Mouse (Mus musculus) cerebellum, adult (tissue): ENCODE measurements around the gene Gm12117.

Experiments used
- ATAC-seq: cut with Nextera tagmentation; 2 replicates; pipeline ENCODE4 v1.9.2; 2017; ENCODE audit warnings: mild to moderate bottlenecking, moderate library complexity, mixed read lengths; ENCODE audit not compliant: insufficient number of reproducible peaks, low FRiP score, low TSS enrichment

Gene Gm12117

DNA sequence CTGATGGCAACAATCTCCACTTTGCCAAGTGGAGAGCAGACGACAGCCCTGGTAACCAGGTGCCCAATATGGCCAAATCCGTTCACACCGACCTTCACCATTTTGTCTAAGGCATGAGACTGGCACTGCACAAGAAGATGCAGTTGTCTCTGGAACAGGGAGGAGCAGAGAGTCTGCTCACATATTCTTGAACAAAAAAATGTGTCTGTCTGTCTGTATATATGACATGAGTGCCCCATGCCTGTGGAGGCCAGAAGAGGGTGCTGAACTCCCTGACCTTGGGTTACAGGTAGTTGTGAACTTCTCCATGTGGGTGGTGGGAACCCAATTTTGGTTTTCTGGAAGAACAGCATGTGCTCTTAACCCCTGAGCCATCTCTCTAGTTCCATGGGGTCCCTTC lies at the start of gene Gm12117:
TSS of gene Gm12117 (minus strand) at position 101 of the 400 bp plus-strand sequence.
- ATAC-seq: no peak

DNA sequence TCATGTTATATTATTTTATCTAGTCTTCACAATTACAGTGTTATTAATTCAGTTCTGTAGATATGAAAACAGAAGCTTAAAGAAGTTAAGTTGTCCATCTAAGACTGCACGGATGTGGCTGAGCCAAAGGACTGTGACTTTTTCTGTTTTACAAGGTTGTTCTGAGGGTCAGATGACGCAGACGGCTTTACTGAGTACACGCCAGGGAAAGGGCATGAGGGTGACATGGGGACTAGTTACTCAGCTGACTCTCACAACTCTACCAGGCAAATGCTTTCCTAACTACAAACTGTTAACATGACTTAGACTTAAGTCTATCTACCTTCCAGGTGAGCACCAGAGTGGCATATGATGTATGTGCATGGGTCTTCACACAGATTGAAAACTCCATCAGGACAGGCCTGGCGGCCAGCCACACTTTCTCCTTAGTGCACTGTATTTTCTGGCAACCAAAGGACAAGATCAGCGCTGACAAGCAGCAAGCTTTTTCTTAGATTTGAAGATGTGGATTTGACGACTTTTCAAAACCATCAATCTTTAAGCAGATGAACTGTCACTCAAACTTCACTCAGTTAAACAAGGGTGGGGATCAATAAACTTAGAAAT lies 42.6 kb upstream of the Gm12117 start:
- ATAC-seq: no peak

DNA sequence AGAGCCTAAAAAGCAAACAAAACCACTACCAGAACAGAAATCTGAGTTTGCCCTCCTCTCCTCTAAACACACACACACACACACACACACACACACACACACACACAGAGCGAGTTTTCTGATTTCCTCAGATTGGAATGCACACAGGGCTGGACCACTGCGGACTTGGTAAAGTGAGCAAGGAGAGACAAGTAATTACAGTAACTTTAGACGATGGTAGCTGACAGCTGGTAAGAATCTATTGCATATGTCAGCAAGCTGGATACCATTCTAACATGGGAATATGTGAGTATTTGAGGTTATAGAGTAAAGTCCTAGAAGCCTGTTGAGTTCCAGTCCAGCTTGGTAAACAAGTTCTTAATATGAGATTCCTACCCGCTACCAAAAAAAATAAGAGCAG lies 33.0 kb upstream of the Gm12117 start:
- ATAC-seq: no peak

DNA sequence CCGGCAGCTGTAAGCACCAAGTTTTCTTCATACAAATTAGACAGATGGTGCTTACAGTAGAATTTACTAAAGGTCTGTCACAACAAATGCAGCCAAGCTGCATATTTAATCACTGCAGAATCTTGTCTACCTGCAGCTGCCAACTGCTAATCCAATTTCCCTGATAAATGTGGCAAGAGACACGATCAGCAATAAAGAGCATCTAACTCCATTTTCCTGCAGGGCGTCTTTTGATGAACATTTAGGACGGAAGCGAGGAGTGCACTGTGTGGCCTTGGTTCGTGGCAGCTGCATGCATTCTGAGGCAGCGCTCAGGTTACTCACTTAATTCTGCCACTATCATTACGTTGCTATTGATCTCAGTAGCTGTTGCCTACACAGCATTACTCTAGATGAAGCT lies 24.3 kb upstream of the Gm12117 start:
- no peak for ATAC-seq

DNA sequence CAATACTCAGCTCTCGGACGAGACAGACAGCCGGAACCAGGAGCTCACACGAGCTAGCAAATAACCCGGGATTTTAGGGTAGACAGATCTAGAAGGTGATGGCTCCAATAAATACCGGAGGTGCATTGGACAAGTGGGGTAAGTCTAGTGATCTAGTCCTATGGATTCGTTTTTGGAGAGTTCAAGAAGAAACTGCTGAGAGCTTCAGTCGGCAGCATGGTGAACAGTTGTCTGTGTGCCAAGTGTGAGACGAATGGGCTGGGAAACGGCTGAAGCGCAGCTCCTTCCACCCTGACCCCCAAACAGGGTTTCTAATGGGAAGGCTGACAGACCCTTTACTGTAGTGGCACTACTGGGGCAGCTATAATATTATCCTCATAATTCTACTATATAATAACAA lies 22.8 kb upstream of the Gm12117 start:
- ATAC-seq: no peak

DNA sequence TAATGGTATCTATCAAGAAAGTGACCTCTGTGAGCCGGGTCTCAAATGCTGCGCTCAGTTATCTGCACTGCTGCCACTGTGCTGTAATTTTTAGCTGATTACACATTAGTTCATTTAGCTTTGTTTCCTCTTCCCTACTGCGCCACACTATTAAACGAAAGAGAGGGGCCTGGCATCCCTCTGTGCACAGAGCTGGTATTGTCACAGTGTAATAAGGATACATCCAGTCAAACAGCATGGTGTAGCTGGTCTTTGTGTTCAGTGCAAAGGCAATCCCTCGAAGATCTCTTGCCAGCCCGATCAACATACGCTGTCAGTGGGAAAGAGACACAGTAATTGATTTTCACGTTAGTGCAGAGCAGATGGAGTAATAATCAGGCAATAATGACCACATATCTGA lies 20.6 kb upstream of the Gm12117 start:
- no peak for ATAC-seq

DNA sequence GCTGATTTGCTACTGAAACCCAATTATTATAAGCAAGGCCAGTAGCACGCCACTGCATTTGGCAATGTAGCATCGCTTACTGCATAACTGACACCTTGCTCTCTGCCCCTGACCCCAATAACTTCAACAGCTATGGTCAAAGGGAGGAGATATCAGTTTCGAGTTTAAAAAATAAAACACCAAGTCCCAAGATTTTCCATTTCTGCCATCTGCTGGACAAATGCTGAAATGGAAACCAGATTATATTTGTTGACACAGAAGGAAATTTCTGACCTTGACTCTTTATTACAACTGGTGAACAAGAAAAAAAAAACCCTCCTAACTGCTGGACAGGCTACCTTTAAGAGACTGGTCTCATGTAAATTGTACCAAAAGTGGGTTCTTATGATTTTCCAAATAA lies 18.9 kb upstream of the Gm12117 start:
- ATAC-seq: no peak

DNA sequence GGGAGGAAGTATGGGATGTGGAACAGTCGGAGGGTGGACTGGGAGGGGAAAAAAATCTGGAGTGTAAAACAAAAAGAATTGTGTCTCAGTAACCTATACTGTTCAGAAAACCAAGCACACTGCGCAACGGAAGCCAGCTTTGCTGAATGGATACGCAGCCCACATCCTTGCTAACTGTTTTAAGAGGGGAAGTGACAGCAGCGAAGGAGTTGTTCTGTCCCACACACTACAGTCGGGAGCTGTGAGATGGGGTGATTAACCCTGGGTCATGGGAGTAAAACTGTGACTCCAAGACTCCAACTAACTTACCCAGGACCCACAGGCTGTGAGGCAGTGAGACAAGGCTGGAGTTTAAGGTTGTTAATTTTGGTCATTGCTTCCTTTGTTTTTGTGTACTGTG lies 17.5 kb upstream of the Gm12117 start:
- no peak for ATAC-seq

DNA sequence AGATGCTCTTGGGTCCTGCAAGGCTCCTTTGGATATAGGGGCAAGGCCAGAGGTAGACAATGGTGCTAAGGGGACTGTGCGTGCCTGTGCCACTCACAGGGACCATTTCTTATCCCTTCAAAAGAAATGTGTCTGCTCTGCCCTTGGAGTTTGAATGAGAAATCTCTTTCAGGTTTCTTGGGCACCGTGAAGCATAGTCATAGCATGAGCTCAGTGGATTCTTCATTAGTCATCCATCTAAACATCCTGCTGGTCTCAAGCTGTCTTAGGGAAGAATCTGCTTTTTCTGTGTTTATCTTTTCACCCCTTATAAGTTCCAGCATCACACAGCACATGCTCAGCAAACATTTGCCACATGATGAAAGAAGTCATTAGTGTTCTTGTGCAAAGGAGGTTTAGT lies 2.0 kb upstream of the Gm12117 start:
- no peak for ATAC-seq

DNA sequence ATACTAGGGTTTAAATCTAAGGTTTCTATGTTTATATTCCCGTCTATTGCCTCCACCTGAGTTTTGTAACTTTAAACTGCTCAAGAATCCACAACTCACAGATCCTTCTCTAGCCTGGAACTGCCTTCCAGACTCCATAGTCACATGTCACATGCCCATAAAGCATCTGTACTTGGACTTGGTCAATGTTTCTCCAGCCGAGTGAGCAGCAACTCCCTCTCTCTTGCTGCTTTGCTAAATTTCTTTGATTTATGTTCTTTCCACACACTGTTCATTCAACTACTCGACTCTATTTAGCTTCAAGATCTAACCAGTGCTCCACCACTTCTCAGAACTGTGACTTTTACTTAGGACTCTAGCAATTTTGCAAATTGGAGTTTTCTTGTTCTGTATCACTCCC lies 1.7 kb downstream of the Gm12117 start:
- no peak for ATAC-seq

DNA sequence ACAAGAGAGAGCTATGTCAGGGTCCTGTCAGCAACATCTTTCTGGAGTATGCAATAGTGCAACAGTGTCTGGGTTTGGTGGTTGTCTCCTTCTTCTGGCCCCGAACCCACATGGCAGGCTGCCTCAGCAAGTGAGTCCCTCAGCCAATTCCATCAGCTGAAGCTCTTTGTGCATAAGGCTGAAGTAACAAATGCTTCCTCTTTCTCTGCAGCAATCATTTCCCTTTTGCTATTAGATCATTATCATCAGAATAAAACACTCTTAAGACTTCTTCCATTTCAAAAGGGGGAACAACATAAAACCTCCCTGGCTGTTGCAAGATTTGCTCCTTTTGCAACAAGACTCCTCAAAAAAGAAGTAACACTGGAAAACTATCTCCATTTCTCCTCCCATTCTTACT lies 2.2 kb downstream of the Gm12117 start:
- ATAC-seq: no peak

DNA sequence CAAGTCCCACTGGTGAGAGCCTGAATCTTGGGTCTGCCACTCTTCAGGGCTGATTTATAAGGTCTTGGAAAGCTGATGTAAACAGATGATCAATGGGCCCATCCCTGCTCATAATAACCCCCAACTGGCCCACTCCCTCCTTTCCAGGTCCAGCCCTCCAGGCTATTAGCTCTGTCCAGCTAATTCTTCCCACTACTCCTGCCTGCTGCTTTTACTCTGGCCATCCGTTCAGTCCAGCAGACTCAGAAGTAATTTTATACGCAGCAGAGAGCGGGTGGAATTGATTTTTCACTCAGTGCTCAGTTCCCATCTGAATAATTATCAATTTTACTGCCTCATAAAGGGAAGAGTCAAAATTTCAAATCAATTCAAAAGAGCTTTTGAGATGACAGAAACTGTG lies 36.2 kb downstream of the Gm12117 start:
- ATAC-seq: no peak

DNA sequence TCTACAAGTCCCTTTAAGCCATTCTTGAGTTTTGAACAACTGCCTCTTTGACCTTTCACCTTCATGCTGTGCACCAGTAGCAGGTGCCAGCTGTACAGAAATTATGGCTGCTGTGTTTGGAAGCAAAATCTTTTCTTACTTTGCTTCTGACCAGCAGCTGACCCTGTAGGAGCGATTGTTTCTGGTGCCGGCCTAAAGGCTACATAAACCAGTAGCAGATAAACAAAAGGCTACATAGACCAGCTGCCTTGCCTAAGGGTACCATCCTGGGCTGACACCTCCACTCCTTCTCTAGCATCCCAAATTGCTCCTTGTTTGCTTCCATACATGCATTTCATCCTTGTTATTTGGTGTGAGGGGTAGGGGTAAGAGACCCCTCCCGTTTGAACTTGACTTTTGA lies 42.4 kb downstream of the Gm12117 start:
- ATAC-seq: no peak

DNA sequence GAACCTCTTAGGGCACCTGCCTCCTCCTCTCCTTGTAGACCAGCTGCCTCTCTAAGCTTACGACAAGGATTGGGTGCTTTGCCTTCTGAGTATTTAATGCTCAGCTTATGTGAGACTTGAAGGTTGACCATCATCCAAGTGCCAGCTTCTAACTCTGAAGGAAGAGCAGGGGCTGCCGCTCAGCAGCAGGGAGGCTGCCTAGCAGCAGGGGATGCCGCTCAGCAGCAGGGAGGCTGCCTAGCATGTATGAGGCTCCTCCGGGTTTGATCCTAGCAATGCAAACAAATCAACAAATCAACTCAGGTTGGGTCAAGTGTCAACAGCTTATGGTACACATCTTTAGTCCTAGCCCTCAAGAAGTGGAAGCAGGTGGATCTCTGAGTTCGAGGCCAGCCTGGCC lies 44.5 kb downstream of the Gm12117 start:
- ATAC-seq: no peak

DNA sequence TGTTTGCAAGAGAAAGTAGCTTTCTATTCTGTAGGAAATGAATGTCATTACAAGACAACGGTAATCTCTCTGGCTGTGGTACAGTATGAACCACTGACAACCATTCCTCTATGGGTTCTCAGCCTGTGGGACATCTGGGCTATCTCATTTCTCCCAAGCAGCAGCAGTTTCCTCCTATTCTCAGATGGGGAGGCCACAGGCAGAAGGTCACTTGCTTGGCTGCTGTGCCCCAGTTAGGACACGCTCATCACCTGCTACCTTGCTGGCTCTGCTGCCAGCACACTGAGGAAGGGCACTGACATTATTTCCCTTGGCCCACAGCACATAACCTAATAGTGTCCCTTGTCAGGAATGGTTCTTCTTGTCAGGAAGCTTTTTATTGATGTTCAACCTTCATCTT lies 48.4 kb downstream of the Gm12117 start:
- ATAC-seq: no peak

DNA sequence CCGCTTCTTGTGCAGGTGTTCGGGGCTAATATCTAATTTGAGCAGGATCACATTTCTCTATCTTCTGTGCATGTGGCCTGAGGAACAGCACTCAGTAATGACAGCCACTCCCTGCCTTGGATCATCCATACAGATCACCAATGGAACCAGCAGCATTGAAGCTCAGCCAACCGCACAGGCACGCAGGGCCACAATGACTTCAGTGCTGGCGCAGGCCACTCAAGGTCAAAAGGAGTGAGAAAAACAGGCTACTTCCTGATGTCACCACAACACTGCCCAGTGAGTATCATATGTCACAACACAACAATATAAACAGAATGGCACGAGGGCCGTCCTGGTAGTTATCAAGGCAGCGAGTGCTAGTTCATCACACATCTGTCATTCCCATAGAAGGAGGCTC lies 50.0 kb downstream of the Gm12117 start:
- no peak for ATAC-seq
